Mouse (Mus musculus) heart, adult 11 months (tissue): ENCODE measurements at regions not wholly inside any gene's neighbourhood (a gene's known extent, or its start where the extent isn't known, plus 50 kb on each side); places are given as distances from the start of the nearest gene placed in this dataset.

Experiments used
- DNase-seq: peaks from one replicate; pipeline ENCODE4 v3.0.0; 2022

- peak; percentile 92 for DNase-seq
Observed at GRCm38 (mm10) chr13:60303561-60303960, 126.4 kb upstream of the Gas1 start.

GRCm38 (mm10) chr13:60305028-60305810 lies 128.1 kb upstream of the Gas1 start:
- peak; percentile 69 for DNase-seq

- peak; percentile 93 for DNase-seq
Observed at GRCm38 (mm10) chr13:60308062-60308801, 131.1 kb upstream of the Gas1 start.

GRCm38 (mm10) chr13:60309482-60309881 lies 132.3 kb upstream of the Gas1 start:
- DNase-seq = peak; percentile 94

- DNase-seq = no peak
Observed at GRCm38 (mm10) chr13:60309926-60310325, 132.8 kb upstream of the Gas1 start.

- no peak for DNase-seq
Observed at GRCm38 (mm10) chr13:60312397-60313085, 135.4 kb upstream of the Gas1 start.

- DNase-seq = peak; percentile 91
Observed at GRCm38 (mm10) chr13:60318436-60319020, 141.4 kb upstream of the Gas1 start.

GRCm38 (mm10) chr13:60319268-60319667 lies 142.1 kb upstream of the Gas1 start:
- no peak for DNase-seq

GRCm38 (mm10) chr13:60319861-60320602 lies 142.9 kb upstream of the Gas1 start:
- no peak for DNase-seq

GRCm38 (mm10) chr13:60322579-60322978 lies 145.4 kb upstream of the Gas1 start:
- no peak for DNase-seq

GRCm38 (mm10) chr13:60330475-60331258 lies 153.5 kb upstream of the Gas1 start:
- DNase-seq = no peak

- DNase-seq = no peak
Observed at GRCm38 (mm10) chr13:60336196-60336595, 159.0 kb upstream of the Gas1 start.

GRCm38 (mm10) chr13:60337383-60337782 lies 160.2 kb upstream of the Gas1 start:
- DNase-seq = peak; percentile 90

GRCm38 (mm10) chr13:60338107-60338506 lies 160.9 kb upstream of the Gas1 start:
- peak; percentile 91 for DNase-seq

GRCm38 (mm10) chr13:60340068-60340467 lies 162.9 kb upstream of the Gas1 start:
- peak; percentile 23 for DNase-seq

GRCm38 (mm10) chr13:60347881-60348280 lies 170.7 kb upstream of the Gas1 start:
- peak; percentile 94 for DNase-seq

- no peak for DNase-seq
Observed at GRCm38 (mm10) chr13:60348438-60348837, 171.3 kb upstream of the Gas1 start.

GRCm38 (mm10) chr13:60355707-60356490 lies 178.7 kb upstream of the Gas1 start:
- peak; percentile 66 for DNase-seq

- peak; percentile 95 for DNase-seq
Observed at GRCm38 (mm10) chr13:60358408-60359060, 181.4 kb upstream of the Gas1 start.
